Mouse (Mus musculus) liver, postnatal 0 days (tissue): ENCODE data around the gene Gm5127.

Source experiments
- CTCF ChIP-seq: sonication (generic); IDR thresholded peaks from 2 replicates; pipeline ENCODE4 v1.5.1; 2016; ENCODE audit warnings: antibody characterized with exemption, low read depth
- EP300 ChIP-seq: IDR thresholded peaks from 2 replicates; pipeline ENCODE4 v1.6.1; 2016; ENCODE audit warnings: antibody characterized with exemption, low read depth, mild to moderate bottlenecking

GRCm38 (mm10) chrX:106704590-106704989, 121.6 kb downstream of the Gm5127 start:
- no peak for TF ChIP-seq CTCF
- TF ChIP-seq EP300 = no peak
